Mouse (Mus musculus): ENCODE measurements around the gene Ddx19b. TPM values are rescaled to one million over a fixed set of nuclear protein-coding genes. Genes with fewer than 3 reads are reported as not detected.
"Not testable (repeated sequence)": the region's sequence is repeated elsewhere in the genome, so short reads cannot be mapped to it uniquely, and the experiment has no call there.

Gene Ddx19b
- 5.8 and 7.0 TPM in 2 replicates for total RNA-seq (2015)
- total RNA-seq (2017), result 14.0 and 14.9 TPM in 2 replicates

DNA sequence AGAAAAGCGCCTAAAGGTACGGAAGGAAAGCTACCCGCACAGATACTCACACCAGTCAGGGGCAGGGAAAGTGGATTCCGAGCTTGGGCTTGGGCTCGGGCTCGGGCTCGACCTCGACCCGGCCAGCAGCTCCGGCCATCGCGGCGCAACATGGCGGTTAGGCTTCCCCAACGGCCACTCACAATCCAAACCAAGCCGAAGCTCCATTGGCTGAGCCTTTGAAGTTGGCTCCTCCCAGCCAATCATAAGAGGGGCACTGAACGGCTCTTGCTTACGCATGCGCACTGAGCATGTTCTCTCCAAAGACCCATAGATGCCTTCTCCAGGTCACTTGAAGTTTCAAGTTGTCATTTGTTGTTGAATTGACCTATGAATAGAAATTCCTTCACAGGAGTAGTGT is at the start of gene Ddx19b:
TSS of gene Ddx19b (minus strand) at position 180 of the 400 bp plus-strand sequence.
- ATAC-seq (replicated peaks; ENCODE audit: poor library complexity), result no peak

DNA sequence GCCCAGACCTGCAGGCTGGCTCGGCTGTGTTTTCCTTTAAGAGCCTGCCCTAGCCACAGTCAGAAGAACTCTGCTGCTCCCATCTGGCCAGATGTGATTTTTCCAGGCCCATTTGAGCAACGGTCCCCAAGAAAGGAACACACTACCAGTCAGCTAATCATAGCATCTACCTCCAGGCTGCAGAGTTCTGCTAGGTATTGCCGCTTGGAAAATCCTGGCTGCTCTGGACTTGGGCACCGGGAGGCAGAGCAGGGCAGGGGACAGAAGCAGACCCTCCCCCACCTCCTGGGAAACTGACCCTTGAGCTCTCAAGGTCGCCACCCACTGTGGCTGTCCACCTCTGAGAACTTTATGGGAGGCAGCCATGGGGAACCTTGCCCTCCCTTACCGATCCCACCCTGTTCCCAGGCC is 48.3 kb upstream of the Ddx19b start:
- ATAC-seq (replicated peaks; ENCODE audit: poor library complexity), result peak; percentile 60; the same call in 1 of the 2 replicates

DNA sequence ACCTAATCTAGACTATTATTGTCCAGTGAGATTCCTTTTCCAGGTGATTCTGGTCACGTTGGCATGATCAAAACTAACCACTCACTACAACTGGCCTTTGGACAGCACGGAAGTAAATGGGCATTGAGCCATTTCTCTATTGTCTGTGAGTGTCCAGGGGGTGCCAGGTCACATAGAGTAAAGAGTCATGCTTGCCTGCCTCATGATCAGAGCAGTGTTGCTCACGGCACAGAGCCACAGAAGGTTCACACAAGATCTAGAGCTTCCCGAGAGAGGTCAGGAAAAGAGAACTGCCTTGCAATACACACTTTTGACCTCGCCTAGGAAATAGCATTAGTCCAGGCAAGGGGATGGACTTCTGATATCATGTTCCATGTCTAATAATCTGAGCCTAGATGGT is 47.9 kb upstream of the Ddx19b start:
- no peak for ATAC-seq (replicated peaks; ENCODE audit: poor library complexity)

DNA sequence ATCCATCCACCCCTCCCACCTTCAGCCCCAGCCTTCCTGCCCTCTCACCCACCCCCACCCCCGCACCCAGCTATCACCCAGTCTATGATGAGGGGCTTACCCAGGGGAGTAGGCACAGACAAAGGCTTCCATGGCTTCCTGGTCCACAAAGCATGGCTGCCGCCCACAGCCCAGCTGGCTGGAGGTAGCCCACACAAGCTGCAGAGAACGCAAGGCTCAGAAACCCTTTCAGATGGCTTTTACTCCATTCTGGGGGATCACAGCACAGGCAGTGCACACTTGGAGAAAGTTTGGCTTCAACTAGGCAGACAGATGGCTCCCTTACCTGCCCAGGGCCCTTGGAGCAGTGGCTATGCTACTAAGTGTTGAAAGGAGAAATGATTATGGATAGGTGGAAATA is 44.4 kb upstream of the Ddx19b start:
- no peak for ATAC-seq (replicated peaks; ENCODE audit: poor library complexity)

DNA sequence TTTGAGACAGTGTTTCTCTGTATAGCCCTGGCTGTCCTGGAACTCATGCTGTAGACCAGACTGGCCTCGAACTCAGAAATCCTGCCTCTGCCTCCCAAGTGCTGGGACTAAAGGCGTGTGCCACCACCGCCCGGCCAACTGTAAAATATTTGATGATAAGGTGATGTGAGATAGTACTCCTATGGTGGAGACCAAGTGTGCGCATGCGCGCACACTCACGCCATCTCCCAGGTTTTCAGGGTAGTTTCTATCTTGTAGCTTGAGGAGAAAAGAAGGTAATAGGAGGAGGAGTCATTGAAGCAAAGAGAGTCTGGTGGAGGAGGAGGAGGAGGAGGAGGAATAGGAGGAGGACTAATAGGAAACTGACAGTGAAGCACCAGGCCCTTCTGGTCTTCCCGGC is 37.1 kb upstream of the Ddx19b start:
- not testable (repeated sequence) for ATAC-seq (replicated peaks; ENCODE audit: poor library complexity)

DNA sequence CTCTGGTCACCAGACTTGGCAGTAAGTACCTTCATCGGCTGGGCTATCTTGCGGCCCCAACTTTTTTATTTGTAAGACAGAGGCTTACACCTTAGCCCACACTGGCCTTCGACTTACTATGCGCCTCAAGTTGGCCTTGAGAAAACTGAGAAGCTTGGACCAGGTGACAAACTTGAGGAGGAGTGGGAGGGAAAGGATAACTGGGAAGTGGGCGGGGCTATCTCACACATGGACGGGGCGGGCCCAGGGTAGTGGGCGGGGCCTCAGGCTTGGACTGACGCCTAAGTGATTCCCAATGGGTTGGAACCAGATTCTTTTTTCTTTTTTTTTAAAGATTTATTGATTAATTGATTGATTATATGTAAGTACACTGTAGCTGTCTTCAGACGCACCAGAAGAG is 35.9 kb upstream of the Ddx19b start:
- ATAC-seq (replicated peaks; ENCODE audit: poor library complexity), result peak; percentile 38

DNA sequence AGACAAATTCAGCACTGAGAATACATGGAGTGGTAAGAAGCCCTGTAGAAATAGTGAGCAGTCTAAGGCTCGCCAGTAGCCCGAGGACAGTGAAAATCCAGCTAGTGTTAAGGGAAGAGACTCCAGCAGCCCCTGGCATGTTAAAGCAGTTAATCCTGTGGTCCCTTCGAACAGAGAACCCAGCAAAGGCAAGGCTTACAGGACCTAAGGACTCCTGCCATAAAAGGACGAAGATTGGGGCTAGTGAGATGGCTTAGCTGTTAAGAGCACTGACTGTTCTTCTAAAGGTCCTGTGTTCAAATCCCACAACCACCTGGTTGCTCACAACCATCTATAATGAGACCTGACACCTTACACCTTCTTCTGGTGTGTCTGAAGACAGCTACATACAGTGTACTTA is 34.8 kb upstream of the Ddx19b start:
- ATAC-seq (replicated peaks; ENCODE audit: poor library complexity), result no peak

DNA sequence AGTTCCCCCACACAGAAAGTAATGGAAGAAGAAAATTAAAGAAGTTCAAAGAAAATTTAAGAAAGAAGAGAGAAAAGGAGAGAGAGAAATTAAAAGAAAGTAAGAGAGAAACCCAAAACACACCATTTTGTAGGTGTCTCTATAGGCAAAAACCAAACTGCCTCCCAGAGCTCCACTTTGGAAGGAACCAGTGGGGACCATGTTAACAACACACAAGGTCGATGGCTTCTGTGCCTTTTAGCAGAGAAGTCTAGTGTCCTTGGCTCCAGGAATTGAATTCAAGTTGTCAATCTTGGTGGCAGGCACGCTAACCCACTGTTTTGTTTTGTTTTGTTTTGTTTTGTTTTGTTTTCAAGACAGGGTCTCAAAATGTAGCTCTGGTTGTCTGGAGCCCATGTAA is 31.3 kb upstream of the Ddx19b start:
- ATAC-seq (replicated peaks; ENCODE audit: poor library complexity), result no peak

DNA sequence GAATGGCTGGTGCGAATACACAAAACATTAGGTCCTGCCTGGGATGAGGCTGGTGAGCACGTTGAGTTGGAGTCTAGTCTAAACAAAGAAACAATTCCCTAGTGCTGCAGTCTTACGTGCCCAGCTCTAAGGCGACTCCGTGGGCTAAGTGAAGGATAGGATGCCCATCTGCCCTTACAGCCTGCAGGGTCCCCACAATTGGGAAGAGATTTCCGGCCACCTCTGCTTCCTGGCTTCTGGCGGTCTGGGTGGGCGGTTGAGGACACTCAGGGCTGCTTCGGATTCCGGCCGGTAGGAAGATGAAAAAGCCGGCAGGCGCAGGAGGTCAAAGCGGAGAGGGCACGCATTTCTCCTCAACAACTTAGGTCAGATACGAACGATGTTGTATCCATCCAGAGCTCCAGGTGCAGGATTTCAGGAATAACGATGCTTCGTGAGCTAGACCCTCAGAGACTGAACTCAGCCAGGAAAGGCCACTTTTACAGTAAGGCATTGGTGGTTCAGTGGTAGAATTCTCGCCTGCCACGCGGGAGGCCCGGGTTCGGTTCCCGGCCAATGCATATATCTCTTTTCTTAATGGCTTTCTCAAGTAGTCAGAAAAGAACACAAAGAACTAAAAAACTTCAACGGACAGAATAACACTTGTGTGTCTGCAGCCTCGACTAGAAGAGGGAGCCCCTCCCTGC is 30.7 kb upstream of the Ddx19b start:
- ATAC-seq (replicated peaks; ENCODE audit: poor library complexity), result peak; percentile 89

DNA sequence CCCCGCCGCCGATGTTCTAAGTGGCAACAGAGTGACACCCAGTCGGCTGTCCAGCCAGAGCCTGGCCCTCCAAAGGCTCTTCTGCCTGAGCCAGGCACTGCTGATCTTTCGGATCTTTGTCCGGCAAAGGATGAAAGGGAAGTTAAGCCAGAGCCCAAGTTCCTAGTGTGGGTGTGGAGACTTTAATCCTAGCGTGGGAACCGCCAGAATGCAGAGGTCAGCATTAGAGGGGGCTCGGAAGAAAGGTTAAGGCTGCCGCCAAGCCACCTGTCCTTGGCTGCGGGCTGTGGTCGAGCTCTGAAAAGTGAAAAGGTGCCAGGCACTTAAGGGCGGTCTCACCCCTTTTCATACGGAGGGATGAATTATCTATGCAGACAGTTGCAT is 30.1 kb upstream of the Ddx19b start:
- ATAC-seq (replicated peaks; ENCODE audit: poor library complexity), result no peak

DNA sequence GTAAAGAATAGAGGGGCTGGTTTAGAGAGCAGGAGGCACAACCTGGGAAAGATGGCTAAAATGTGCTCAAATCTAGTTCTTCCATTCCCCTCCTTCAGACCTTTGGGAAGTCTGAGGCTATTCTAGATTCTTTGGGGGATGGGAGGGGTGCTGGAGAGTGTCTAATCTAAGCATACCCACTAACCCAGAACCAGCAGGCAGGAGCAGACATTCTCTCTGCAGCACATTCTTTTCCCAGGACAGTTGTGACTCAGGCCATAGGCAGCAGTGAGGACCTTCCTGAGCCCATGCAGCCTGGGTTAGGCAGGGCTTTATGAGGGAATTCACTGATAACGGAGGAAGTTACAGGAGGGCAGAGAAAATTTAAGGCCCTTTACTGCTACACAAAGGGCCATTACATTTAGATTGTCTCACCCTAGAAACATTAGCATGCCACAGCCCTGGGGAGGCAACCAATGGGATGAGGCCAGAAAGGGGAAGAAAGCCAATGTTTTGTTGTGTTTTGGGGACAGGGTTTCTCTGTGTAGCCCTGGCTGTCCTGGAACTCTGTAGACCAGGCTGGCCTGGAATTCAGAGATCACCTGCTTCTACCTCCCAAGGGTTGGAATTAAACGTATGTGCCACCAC is 27.5 kb upstream of the Ddx19b start:
- ATAC-seq (replicated peaks; ENCODE audit: poor library complexity), result no peak

DNA sequence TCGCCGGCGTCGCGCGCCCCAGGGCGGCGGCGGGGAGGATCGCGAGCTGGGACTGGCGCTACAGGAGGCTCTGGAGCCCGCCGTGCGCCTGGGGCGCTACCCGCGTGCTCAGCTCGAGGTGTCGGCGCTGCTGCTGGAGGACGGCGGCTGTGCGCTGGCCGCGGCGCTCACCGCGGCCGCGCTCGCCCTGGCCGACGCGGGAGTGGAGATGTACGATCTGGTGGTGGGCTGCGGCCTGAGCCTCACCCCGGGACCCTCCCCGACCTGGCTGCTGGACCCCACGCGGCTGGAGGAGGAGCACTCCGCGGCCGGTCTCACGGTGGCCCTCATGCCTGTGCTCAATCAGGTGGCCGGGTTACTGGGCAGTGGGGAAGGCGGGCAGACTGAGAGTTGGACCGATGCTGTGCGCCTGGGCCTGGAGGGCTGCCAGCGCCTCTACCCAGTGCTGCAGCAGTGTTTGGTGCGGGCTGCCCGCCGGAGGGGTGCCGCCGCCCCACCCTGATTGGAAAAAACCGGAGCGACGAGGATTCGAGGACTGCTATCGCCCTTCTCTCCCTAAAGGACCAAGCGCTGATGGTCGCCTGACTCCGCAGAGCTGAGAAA is 25.2 kb upstream of the Ddx19b start:
- peak; percentile 18; the same call in 1 of the 2 replicates for ATAC-seq (replicated peaks; ENCODE audit: poor library complexity)

DNA sequence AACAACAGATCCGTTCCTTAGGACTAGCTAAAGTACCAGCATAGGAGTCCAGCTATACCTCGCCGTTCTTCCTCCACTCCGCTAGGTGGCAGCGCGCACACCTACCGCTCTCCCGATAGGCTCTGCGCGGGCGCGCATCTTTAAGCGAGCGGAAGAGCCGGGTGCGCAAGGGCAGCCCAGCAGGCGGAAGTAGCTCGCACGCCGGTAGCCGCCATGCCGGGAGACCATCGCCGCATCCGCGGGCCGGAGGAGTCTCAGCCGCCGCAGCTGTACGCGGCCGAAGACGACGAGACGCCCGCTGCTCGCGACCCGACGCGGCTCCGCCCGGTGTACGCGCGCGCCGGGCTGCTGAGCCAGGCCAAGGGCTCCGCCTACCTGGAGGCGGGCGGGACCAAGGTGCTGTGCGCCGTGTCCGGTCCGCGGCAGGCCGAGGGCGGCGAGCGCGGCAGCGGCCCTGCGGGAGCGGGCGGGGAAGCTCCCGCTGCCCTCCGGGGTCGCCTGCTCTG is 24.7 kb upstream of the Ddx19b start, which contains the start of gene Exosc6:
TSS of gene Exosc6 (plus strand) at position 182 of the 506 bp plus-strand sequence.
- ATAC-seq (replicated peaks; ENCODE audit: poor library complexity), result peak; percentile 95

DNA sequence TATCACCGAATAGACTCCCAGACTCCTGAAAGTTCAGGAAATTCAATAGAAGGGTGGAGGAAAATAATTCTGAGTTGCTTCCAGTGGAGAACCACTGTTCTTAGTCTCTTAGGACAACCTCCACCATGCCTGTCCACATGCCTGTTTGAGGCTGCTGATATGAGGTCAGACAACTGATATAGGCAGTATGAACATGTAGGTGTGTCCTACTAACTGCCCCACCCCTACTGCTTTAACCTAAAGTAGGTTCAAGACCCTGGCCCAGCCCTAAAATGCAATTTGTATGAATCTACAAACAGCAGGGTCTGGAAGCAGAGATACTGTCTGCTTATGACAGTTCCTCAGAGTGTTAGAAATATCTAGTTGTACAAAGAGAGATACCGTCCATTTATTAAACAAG is 24.1 kb upstream of the Ddx19b start:
- ATAC-seq (replicated peaks; ENCODE audit: poor library complexity), result peak; percentile 21; the same call in 1 of the 2 replicates

DNA sequence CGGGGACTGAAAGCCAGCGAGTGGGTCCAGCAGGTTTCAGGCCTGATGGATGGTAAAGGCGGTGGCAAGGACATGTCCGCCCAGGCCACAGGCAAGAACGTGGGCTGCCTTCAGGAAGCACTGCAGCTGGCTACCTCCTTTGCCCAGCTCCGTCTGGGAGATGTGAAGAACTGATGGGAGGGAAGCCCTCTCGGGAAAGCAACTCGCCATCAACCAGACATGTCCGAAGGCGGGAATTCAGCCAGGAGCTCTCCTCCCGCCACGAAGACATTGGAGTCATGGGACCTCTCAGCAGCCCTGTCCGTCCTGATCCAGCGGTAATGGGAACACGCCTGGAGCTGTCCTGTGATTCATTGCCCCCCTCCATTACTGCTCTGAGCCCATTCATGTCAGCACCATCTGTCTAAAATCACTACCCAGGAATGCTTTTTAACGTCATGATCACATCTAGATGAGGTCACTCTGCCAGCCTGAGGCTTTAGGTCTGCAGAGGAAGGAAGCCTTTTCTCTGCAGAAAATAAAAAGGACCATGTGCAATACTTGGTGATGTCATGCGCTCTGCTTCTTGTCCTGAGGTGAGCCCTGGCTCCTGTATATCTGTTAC is 23.6 kb upstream of the Ddx19b start:
- ATAC-seq (replicated peaks; ENCODE audit: poor library complexity), result no peak

DNA sequence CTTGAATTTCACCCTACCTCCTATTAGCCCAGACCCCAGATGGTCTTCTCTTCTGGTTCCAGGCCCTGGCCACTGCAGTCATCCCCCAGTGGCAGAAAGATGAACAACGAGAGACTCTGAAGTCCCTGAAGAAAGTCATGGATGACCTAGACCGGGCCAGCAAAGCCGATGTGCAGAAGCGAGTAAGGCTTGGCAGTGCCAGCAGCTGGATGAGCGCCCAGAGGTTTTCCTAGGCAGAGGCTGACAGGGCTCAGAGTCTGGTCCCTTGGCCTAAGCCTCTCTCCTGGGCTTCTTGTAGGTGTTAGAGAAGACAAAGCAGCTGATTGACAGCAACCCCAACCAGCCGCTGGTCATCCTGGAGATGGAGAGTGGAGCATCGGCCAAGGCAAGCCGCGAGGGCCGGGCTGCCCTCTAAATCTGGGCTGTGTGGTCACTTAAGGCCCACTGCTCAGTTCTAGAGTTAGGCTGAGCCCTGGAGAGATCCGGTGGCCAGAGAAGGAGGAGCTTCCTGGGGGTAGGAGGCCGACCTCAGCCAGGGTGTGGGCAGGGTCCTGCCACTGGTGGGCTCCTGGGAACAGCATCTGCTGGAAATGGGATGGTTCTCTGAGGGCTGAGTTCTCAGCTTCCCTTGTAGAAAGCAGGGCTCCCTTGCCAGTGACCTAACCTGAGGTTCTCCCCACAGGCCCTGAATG is 22.4 kb upstream of the Ddx19b start:
- ATAC-seq (replicated peaks; ENCODE audit: poor library complexity), result no peak

DNA sequence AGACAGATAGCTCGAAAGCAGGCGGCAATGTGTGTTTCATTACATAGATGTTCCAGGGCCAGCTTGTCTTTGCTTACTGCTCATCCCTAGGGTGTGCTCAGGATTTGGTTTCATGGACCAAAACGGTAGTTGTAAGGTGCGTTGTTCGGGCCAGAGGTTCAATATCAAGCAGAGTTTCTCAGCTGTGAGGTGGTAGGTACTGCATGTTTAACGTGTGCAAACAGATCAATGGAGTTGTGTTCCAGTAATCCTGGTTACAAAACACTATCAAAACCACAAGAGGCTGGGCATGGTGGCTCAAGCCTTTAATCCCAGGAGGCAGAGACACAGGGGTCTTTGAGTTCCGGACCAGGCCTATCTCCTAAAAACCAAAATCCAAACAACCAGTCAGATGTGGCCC is 17.6 kb upstream of the Ddx19b start:
- no peak for ATAC-seq (replicated peaks; ENCODE audit: poor library complexity)

DNA sequence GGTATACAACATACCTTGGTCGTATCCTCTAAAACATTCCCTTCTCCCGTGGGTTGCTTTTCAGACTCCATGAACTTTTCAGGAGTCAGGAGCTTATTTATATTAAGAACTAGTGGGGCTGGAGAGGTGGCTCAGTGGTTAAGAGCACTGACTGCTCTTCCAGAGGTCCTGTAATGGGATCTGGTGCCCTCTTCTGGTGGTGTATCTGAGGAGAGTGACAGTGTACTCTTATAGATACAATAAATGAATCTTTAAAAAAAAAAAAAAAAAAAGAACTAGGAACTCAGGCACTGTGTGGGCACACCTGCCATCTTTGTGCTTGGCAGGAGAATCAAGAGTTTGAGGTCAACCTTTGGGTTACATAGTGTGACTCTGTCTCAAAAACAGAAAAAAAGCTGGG is 17.1 kb upstream of the Ddx19b start:
- ATAC-seq (replicated peaks; ENCODE audit: poor library complexity), result peak; percentile 61

DNA sequence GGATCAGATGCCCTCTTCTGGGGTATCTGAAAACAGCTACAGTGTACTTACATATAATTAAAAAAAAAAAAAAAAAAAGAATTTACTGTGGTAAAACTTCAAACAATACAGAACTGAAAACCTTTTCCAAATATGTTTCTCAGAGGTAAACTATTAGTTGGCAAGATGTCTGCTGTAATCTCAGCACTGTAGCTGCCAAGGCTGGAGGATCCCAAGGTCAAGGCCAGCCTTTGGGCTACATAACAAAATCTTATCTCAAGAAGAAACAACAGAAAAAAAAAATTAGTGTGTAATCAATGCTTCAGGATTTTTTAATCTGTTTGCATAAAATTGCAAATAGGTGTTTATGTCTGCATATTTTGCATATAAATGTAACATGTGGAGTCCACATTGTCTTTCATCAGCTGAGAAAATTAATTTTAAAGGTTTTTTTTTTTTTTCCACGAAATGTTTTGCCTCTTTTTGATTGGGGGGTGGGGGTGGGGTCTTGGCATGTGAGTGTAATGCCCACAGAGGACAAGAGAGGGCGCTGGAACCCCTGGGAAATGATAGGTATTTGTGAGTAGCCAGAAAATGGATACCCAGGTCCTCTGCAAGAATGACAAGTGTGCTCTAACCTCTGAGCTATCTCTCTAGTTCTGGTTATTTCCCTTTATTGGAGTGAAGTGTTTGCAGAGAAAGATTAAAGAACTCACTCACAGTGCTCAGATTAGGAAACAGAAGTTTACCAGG is 12.6 kb upstream of the Ddx19b start:
- ATAC-seq (replicated peaks; ENCODE audit: poor library complexity), result peak; percentile 80

DNA sequence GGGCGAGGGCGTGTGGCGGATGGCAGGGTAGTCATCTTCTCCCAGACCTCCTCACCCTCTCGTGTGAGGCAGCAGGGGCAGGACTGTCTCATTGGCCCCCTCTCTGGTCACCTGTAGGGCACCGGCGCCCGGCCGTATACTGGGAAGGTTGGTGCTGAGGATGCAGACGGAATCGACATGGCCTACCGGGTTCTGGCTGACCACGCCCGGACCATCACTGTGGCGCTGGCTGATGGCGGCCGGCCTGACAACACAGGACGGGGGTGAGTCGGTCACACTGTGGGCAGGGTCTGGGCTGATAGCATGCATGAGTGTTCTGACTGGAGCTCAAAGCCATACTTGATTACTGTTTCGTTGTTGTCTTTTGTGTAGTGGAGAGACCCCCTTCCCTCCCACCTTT is 11.0 kb upstream of the Ddx19b start:
- ATAC-seq (replicated peaks; ENCODE audit: poor library complexity), result no peak
